18 mouse cellular contexts compared by ENCODE assay signal in the genomic region with DNA sequence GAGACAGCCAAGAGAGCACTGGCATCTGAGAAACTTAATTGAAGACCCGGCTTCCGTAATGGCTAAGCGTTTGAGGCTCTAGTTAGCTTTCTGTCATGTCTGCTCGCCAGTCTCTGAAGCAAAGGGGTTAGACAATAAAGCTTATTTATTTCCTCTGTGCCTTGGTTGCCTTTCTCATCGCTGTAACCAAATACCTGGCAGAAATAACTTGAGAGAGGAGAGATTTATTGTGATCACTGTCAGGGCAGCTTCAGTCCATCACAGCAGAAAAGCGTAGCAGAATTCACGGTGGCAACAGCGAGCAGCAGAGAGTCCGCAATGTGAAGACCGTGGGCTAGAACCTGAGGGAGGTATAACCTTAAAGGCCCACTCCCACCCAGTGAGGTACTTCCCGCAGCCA.
"Had no signal": no experiment of that assay in that cellular context is flagged by ENCODE, and none has a peak within 500 bp of the region (broad histone marks: within the 10 kb centered on the region; RNA-seq: fewer than 3 reads in every experiment).

No protein-coding gene starts in this region.

- H3K36me3 ChIP-seq: limb, embryonic 15.5 days; midbrain, embryonic 12.5 days had no signal

- H3K4me3 ChIP-seq: left cerebral cortex, adult 2 months; limb, embryonic 15.5 days; midbrain, embryonic 12.5 days had no signal

- H3K9me3 ChIP-seq: limb, embryonic 15.5 days; midbrain, embryonic 12.5 days had no signal

- H3K27ac ChIP-seq: hindbrain, postnatal 0 days; left cerebral cortex, adult 2 months; limb, embryonic 15.5 days; liver, embryonic 14.5 days; macrophage; midbrain, embryonic 12.5 days had no signal

- DNase-seq: kidney, adult 2 months; kidney, postnatal 14 days; layer of hippocampus, postnatal 36 days; left cerebral cortex, postnatal 4 days; liver, postnatal 0 days; lung, embryonic 14.5 days; thymus, adult 18-20 months; thymus, postnatal 36 days had no signal

- H3K4me2 ChIP-seq: limb, embryonic 15.5 days; liver, embryonic 11.5 days; lung, embryonic 14.5 days; midbrain, embryonic 12.5 days had no signal

- H3K27me3 ChIP-seq: midbrain, embryonic 12.5 days had no signal

- ATAC-seq: hindbrain, postnatal 0 days; inflammation-experienced regulatory T-cells, adult 6 months; intestine, embryonic 16.5 days; liver, postnatal 0 days; lung, postnatal 0 days had no signal

- H3K4me1 ChIP-seq: midbrain, embryonic 12.5 days had no signal

- H3K9ac ChIP-seq: limb, embryonic 15.5 days; liver, embryonic 14.5 days; liver, postnatal 0 days; lung, embryonic 14.5 days; midbrain, embryonic 12.5 days had no signal
